Mouse (Mus musculus) lung, embryonic 14.5 days (tissue): ENCODE measurements around the gene Synpr. TPM values are rescaled to one million over a fixed set of nuclear protein-coding genes. Genes with fewer than 3 reads are reported as not detected.

Source experiments
- ATAC-seq: fragments of 200-750 bp; cut with Nextera tagmentation; 2 replicates; pipeline ENCODE4 v1.8.0; 2017; ENCODE audit warnings: mild to moderate bottlenecking, moderate TSS enrichment, moderate library complexity; ENCODE audit not compliant: insufficient read depth
- DNase-seq: peaks from one replicate; pipeline ENCODE4 v3.0.0-alpha.2; 2015
- H3K27ac ChIP-seq: fragments of 300-500 bp; sonication (generic); 2 replicates; pipeline ENCODE4 v1.5.1; 2014; ENCODE audit warnings: low read depth, mild to moderate bottlenecking, moderate library complexity
- H3K27me3 ChIP-seq: fragments of 300-500 bp; sonication (generic); 2 replicates; pipeline ENCODE4 v1.6.1; 2014; ENCODE audit warnings: low read length, control low read depth; ENCODE audit not compliant: insufficient read depth
- H3K36me3 ChIP-seq: fragments of 300-500 bp; sonication (generic); 2 replicates; pipeline ENCODE4 v1.6.1; 2014; ENCODE audit warnings: control low read depth; ENCODE audit not compliant: insufficient read depth
- H3K4me1 ChIP-seq: fragments of 300-500 bp; sonication (generic); 2 replicates; pipeline ENCODE4 v1.6.1; 2014; ENCODE audit warnings: antibody characterized with exemption, control low read depth; ENCODE audit not compliant: insufficient read depth
- H3K4me2 ChIP-seq: fragments of 300-500 bp; sonication (generic); 2 replicates; pipeline ENCODE4 v1.6.1; 2014; ENCODE audit warnings: mild to moderate bottlenecking
- H3K4me3 ChIP-seq: fragments of 300-500 bp; sonication (generic); 2 replicates; pipeline ENCODE4 v1.5.1; 2014; ENCODE audit warnings: low read depth, low read length
- H3K9ac ChIP-seq: fragments of 300-500 bp; sonication (generic); 2 replicates; pipeline ENCODE4 v1.6.1; 2014
- H3K9me3 ChIP-seq: fragments of 300-500 bp; sonication (generic); 2 replicates; pipeline ENCODE4 v1.6.1; 2016; ENCODE audit warnings: low read depth, low read length, control low read depth
- CTCF ChIP-seq: IDR thresholded peaks from 2 replicates; pipeline ENCODE4 v1.5.1; 2016; ENCODE audit warnings: antibody characterized with exemption, low read depth
- WGBS: fragments of 180-500 bp; shearing (Covaris S2); extraction: QIAGEN DNeasy Blood & Tissue Kit; methylation state at CpG from one replicate; pipeline ENCODE4 v1.1.7; 2014; 5-methylcytosine and 5-hydroxymethylcytosine counted together
- polyA plus RNA-seq: library from polyadenylated mRNA; unstranded; fragments of >200 nt; fragmentation: Nextera tagmentation; extraction: Ambion mirVana; gene quantifications from 2 replicates; pipeline ENCODE4 v1.2.1, GENCODE M21; 2014

The Synpr gene
- polyA plus RNA-seq, 1 experiment from 2014 or later: 2.8 TPM

DNA sequence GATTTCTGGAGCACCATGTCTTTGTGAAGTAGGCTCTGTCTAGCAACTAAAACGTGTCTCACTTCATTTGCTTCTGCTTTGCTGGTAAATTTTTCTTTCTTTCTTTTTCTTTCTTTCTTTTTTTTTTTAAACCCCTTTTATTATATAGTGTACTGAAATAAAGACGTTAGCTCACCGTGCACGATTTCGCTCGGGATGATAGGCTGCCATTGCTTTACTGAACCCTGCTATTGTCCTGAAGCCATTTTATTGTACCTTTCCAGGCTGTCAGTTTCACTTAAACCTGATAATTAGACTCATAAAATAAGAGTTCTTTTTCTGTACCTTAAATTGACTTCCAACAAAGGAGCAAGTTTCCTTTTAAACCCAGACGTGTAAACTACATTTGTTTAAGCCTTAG is 104.5 kb downstream of the Synpr start:
- Histone ChIP-seq H3K27me3 (no peaks in the 10 kb centered on the region), H3K36me3 (no peaks in the 10 kb centered on the region), H3K9me3 (no peaks in the 10 kb centered on the region), H3K4me3 (no peak overlapping the region), H3K4me1 (no peaks in the 10 kb centered on the region), H3K27ac (no peak overlapping the region), H3K4me2 (no peak overlapping the region), H3K9ac (no peak overlapping the region)
- WGBS: 81% methylated on average over 7 of the region's 7 CpGs
- DNase-seq (no peak), ATAC-seq (no peak)
- TF ChIP-seq CTCF: no peak

DNA sequence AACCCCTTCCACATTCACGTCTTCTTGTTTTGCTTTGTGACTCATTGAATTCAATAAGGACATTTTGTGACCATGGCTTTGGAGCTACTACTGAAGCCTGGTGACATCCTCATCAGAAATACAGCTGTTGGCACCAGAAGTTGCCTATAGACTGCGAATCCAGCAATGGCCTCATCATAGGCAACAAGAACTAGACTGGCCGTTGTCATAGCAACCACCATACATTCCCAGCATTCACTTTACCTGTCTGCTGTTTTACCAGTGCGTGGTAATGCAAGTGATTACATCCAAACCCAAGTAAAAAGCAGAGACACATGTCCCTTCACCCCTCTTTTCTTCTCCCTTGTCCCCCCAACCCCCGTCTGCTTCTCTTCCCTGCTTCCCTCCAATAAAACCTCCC is 105.4 kb downstream of the Synpr start:
- Histone ChIP-seq H3K27ac (no peak overlapping the region), H3K9ac (no peak overlapping the region), H3K27me3 (no peaks in the 10 kb centered on the region), H3K36me3 (no peaks in the 10 kb centered on the region), H3K4me2 (no peak overlapping the region), H3K9me3 (no peaks in the 10 kb centered on the region), H3K4me3 (no peak overlapping the region), H3K4me1 (no peaks in the 10 kb centered on the region)
- ATAC-seq: no peak
- 75% methylated on average over 5 of the region's 5 CpGs for WGBS
- no peak for DNase-seq
- no peak for TF ChIP-seq CTCF

GRCm38 (mm10) chr14:13399226-13400020 is 114.8 kb downstream of the Synpr start:
- DNase-seq: no peak
- ATAC-seq: no peak
- no peaks in the 10 kb centered on the region for H3K36me3 ChIP-seq
- H3K27ac ChIP-seq: no peak overlapping the region
- no peaks in the 10 kb centered on the region for H3K4me1 ChIP-seq
- no peak for TF ChIP-seq CTCF
- WGBS: 23% methylated on average over 6 of the region's 6 CpGs
- H3K27me3 ChIP-seq: no peaks in the 10 kb centered on the region
- no peak overlapping the region for H3K9ac ChIP-seq
- no peak overlapping the region for H3K4me3 ChIP-seq
- no peak overlapping the region for H3K4me2 ChIP-seq
- H3K9me3 ChIP-seq: no peaks in the 10 kb centered on the region

GRCm38 (mm10) chr14:13411636-13412035 is 127.1 kb downstream of the Synpr start:
- Histone ChIP-seq H3K27ac (no peak overlapping the region), H3K4me1 (no peaks in the 10 kb centered on the region), H3K4me3 (no peak overlapping the region), H3K36me3 (no peaks in the 10 kb centered on the region), H3K4me2 (no peak overlapping the region), H3K27me3 (no peaks in the 10 kb centered on the region), H3K9ac (no peak overlapping the region), H3K9me3 (no peaks in the 10 kb centered on the region)
- WGBS: 44% methylated on average over 1 of the region's 1 CpGs
- peak; percentile 14 for DNase-seq
- ATAC-seq: peak; percentile 73; the same call in 1 of the 2 replicates
- no peak for TF ChIP-seq CTCF

DNA sequence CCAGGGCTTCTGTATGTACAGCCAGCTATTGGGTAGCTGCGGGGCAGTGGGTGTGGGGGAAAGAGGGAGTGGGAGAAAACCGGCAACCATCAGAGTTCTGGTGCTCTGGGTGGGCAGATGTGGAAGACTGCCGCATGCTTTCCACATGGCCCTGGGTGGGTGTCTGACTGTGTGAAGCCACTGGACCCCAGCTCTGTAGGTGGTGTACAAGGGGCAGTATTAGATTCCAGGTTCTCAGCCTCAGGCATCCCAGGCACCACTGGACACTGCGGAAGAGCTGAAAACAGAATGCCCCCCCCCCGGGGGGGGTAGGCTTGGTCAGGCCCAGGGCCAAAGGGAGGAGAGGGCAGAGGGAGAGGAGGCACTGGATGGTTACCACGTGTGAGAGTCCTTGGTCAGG is 156.1 kb downstream of the Synpr start:
- Histone ChIP-seq H3K27ac (no peak overlapping the region), H3K9me3 (no peaks in the 10 kb centered on the region), H3K36me3 (no peaks in the 10 kb centered on the region), H3K27me3 (no peaks in the 10 kb centered on the region), H3K9ac (no peak overlapping the region), H3K4me2 (no peak overlapping the region), H3K4me3 (no peak overlapping the region), H3K4me1 (no peaks in the 10 kb centered on the region)
- ATAC-seq: no peak
- no peak for TF ChIP-seq CTCF
- DNase-seq: no peak
- WGBS: 72% methylated on average over 6 of the region's 6 CpGs

DNA sequence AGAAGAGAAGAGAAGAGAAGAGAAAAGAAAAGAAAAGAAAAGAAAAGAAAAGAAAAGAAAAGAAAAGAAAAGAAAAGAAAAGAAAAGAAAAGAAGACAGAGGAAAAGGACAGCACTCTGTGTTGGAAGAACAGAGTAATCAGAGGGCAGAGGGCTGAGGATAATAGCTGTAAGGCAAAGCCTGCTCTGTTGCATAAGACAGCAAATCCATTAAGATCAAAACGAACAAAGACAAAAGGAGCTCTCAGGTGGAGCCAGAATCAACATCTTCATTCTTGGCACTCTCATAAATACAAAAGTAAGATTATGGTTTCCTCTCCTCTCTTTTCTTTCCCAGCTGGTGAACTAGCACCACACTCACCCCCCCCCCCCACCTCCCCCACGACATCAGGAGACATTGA is 160.3 kb downstream of the Synpr start:
- Histone ChIP-seq H3K27ac (no peak overlapping the region), H3K4me3 (no peak overlapping the region), H3K9me3 (no peaks in the 10 kb centered on the region), H3K4me2 (no peak overlapping the region), H3K36me3 (no peaks in the 10 kb centered on the region), H3K4me1 (no peaks in the 10 kb centered on the region), H3K27me3 (no peaks in the 10 kb centered on the region), H3K9ac (no peak overlapping the region)
- ATAC-seq: no peak
- TF ChIP-seq CTCF: no peak
- 36% methylated on average over 2 of the region's 2 CpGs for WGBS
- no peak for DNase-seq

- 28% methylated on average over 3 of the region's 3 CpGs for WGBS
- H3K36me3 ChIP-seq: no peaks in the 10 kb centered on the region
- ATAC-seq: no peak
Measured at GRCm38 (mm10) chr14:13453461-13454204, 169.1 kb downstream of the Synpr start.

More at GRCm38 (mm10) chr14:13453461-13454204, 169.1 kb downstream of the Synpr start:
- no peak overlapping the region for H3K4me2 ChIP-seq
- H3K9ac ChIP-seq: no peak overlapping the region
- H3K27me3 ChIP-seq: no peaks in the 10 kb centered on the region
- peak; percentile 1 for DNase-seq
- H3K4me1 ChIP-seq: no peaks in the 10 kb centered on the region
- H3K4me3 ChIP-seq: no peak overlapping the region
- no peak for TF ChIP-seq CTCF
- no peaks in the 10 kb centered on the region for H3K9me3 ChIP-seq
- no peak overlapping the region for H3K27ac ChIP-seq
